Mouse (Mus musculus) G1E (cell line): ENCODE results near the gene Ago3.

ENCODE experiments used
- CTCF ChIP-seq: IDR thresholded peaks from 2 replicates; pipeline ENCODE4 v1.5.1; 2012; ENCODE audit warnings: low read depth, low read length, inconsistent platforms, mixed read lengths
- GATA1 ChIP-seq: IDR thresholded peaks from 2 replicates; pipeline ENCODE4 v1.6.1; 2012; ENCODE audit warnings: borderline replicate concordance, low read length, inconsistent platforms, mixed read lengths
- POLR2AphosphoS5 ChIP-seq: IDR thresholded peaks from 2 replicates; pipeline ENCODE4 v1.6.1; 2012; ENCODE audit warnings: low read depth, low read length, inconsistent platforms; ENCODE audit not compliant: insufficient replicate concordance

DNA sequence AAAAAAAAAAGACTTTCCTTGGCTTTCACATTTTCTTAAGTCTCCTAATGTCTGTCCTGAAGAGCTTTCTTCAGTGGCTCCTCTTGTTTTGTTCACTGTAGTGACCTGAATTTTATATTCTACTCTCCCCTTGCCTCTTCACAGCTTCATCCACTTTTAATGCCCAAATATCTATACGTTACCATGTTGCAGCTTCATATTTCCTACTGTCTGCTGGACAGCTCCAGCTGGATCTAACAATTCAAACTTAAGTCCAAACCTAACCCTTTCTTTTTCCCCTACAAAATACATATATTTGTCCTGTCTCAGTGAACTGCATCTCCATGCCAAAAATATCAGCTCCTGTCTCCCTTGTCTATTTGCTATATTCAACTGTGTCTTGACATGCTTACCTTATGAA lies 40.0 kb upstream of the Ago3 start:
- TF ChIP-seq CTCF (no peak), GATA1 (no peak), POLR2AphosphoS5 (no peak)
